Mouse (Mus musculus): Measurements from ENCODE around the gene Sema5a. TPM values are rescaled to one million over a fixed set of nuclear protein-coding genes. Genes with fewer than 3 reads are reported as not detected.
A peak's percentile ranks its signal among the peaks of the same experiment; 100 is the strongest.

The Sema5a gene
- polyA plus RNA-seq, 1 experiment from 2014 or later, result 24.9 TPM

- WGBS, result 76% methylated on average over 2 of the region's 2 CpGs
- ATAC-seq (ENCODE audit: insufficient number of reproducible peaks, insufficient read depth, low FRiP score, low read depth), result no peak
Observed at GRCm38 (mm10) chr15:32575212-32575611, 330.6 kb downstream of the Sema5a start.

GRCm38 (mm10) chr15:32579351-32579750, 334.7 kb downstream of the Sema5a start:
- no peaks in the 10 kb centered on the region for H3K4me1 ChIP-seq (ENCODE audit: control insufficient read depth, insufficient read depth, low read length)
- no peaks in the 10 kb centered on the region for H3K36me3 ChIP-seq (ENCODE audit: control insufficient read depth, insufficient read depth, low read length)
- no peak for ATAC-seq (ENCODE audit: insufficient number of reproducible peaks, insufficient read depth, low FRiP score, low read depth)
- whole genome bisulfite sequencing, result 74% methylated on average over 4 of the region's 4 CpGs
- no peak overlapping the region for H3K4me3 ChIP-seq (ENCODE audit: low read depth, low read length)
- no peaks in the 10 kb centered on the region for H3K27me3 ChIP-seq (ENCODE audit: control insufficient read depth, insufficient read depth, low read length)
- H3K9ac ChIP-seq (replicated peaks; ENCODE audit: low read depth, low read length), result no peak overlapping the region
- H3K27ac ChIP-seq (ENCODE audit: low read length), result peak overlapping the region; percentile 30; the same call in 1 of the 2 replicates
- H3K4me2 ChIP-seq (replicated peaks; ENCODE audit: low read depth, low read length), result no peak overlapping the region
- no peaks in the 10 kb centered on the region for H3K9me3 ChIP-seq (ENCODE audit: control insufficient read depth, low read depth, low read length)

More at GRCm38 (mm10) chr15:32575212-32575611, 330.6 kb downstream of the Sema5a start:
- Histone ChIP-seq H3K4me1 (ENCODE audit: control insufficient read depth, insufficient read depth, low read length) (no peaks in the 10 kb centered on the region), H3K27ac (ENCODE audit: low read length) (no peak overlapping the region), H3K9ac (replicated peaks; ENCODE audit: low read depth, low read length) (no peak overlapping the region), H3K4me3 (ENCODE audit: low read depth, low read length) (no peak overlapping the region), H3K9me3 (ENCODE audit: control insufficient read depth, low read depth, low read length) (no peaks in the 10 kb centered on the region), H3K27me3 (ENCODE audit: control insufficient read depth, insufficient read depth, low read length) (no peaks in the 10 kb centered on the region), H3K36me3 (ENCODE audit: control insufficient read depth, insufficient read depth, low read length) (no peaks in the 10 kb centered on the region), H3K4me2 (replicated peaks; ENCODE audit: low read depth, low read length) (no peak overlapping the region)

- Histone ChIP-seq H3K27ac (ENCODE audit: low read length) (no peak overlapping the region), H3K9ac (replicated peaks; ENCODE audit: low read depth, low read length) (no peak overlapping the region), H3K4me3 (ENCODE audit: low read depth, low read length) (no peak overlapping the region), H3K4me1 (ENCODE audit: control insufficient read depth, insufficient read depth, low read length) (no peaks in the 10 kb centered on the region), H3K27me3 (ENCODE audit: control insufficient read depth, insufficient read depth, low read length) (no peaks in the 10 kb centered on the region), H3K4me2 (replicated peaks; ENCODE audit: low read depth, low read length) (no peak overlapping the region), H3K9me3 (ENCODE audit: control insufficient read depth, low read depth, low read length) (no peaks in the 10 kb centered on the region), H3K36me3 (ENCODE audit: control insufficient read depth, insufficient read depth, low read length) (no peaks in the 10 kb centered on the region)
- ATAC-seq (ENCODE audit: insufficient number of reproducible peaks, insufficient read depth, low FRiP score, low read depth), result no peak
- 86% methylated on average over 1 of the region's 1 CpGs for WGBS
Observed at GRCm38 (mm10) chr15:32590641-32591040, 346.0 kb downstream of the Sema5a start.

GRCm38 (mm10) chr15:32593746-32594145, 349.1 kb downstream of the Sema5a start:
- Histone ChIP-seq H3K4me1 (ENCODE audit: control insufficient read depth, insufficient read depth, low read length) (no peaks in the 10 kb centered on the region), H3K27ac (ENCODE audit: low read length) (no peak overlapping the region), H3K9me3 (ENCODE audit: control insufficient read depth, low read depth, low read length) (no peaks in the 10 kb centered on the region), H3K4me2 (replicated peaks; ENCODE audit: low read depth, low read length) (no peak overlapping the region), H3K36me3 (ENCODE audit: control insufficient read depth, insufficient read depth, low read length) (no peaks in the 10 kb centered on the region), H3K27me3 (ENCODE audit: control insufficient read depth, insufficient read depth, low read length) (no peaks in the 10 kb centered on the region), H3K9ac (replicated peaks; ENCODE audit: low read depth, low read length) (no peak overlapping the region), H3K4me3 (ENCODE audit: low read depth, low read length) (no peak overlapping the region)
- 94% methylated on average over 5 of the region's 5 CpGs for WGBS
- ATAC-seq (ENCODE audit: insufficient number of reproducible peaks, insufficient read depth, low FRiP score, low read depth), result no peak

GRCm38 (mm10) chr15:32596574-32596973, 352.0 kb downstream of the Sema5a start:
- H3K4me3 ChIP-seq (ENCODE audit: low read depth, low read length), result no peak overlapping the region
- no peaks in the 10 kb centered on the region for H3K27me3 ChIP-seq (ENCODE audit: control insufficient read depth, insufficient read depth, low read length)
- H3K4me2 ChIP-seq (replicated peaks; ENCODE audit: low read depth, low read length), result no peak overlapping the region
- 90% methylated on average over 6 of the region's 6 CpGs for WGBS
- H3K4me1 ChIP-seq (ENCODE audit: control insufficient read depth, insufficient read depth, low read length), result no peaks in the 10 kb centered on the region
- H3K27ac ChIP-seq (ENCODE audit: low read length), result no peak overlapping the region
- no peaks in the 10 kb centered on the region for H3K9me3 ChIP-seq (ENCODE audit: control insufficient read depth, low read depth, low read length)
- H3K9ac ChIP-seq (replicated peaks; ENCODE audit: low read depth, low read length), result no peak overlapping the region
- H3K36me3 ChIP-seq (ENCODE audit: control insufficient read depth, insufficient read depth, low read length), result no peaks in the 10 kb centered on the region
- ATAC-seq (ENCODE audit: insufficient number of reproducible peaks, insufficient read depth, low FRiP score, low read depth), result no peak

GRCm38 (mm10) chr15:32597189-32597588, 352.6 kb downstream of the Sema5a start:
- H3K4me2 ChIP-seq (replicated peaks; ENCODE audit: low read depth, low read length), result no peak overlapping the region
- H3K36me3 ChIP-seq (ENCODE audit: control insufficient read depth, insufficient read depth, low read length), result no peaks in the 10 kb centered on the region
- no peak overlapping the region for H3K4me3 ChIP-seq (ENCODE audit: low read depth, low read length)
- H3K9ac ChIP-seq (replicated peaks; ENCODE audit: low read depth, low read length), result no peak overlapping the region
- no peaks in the 10 kb centered on the region for H3K27me3 ChIP-seq (ENCODE audit: control insufficient read depth, insufficient read depth, low read length)
- H3K4me1 ChIP-seq (ENCODE audit: control insufficient read depth, insufficient read depth, low read length), result no peaks in the 10 kb centered on the region
- WGBS, result 81% methylated on average over 3 of the region's 3 CpGs
- no peaks in the 10 kb centered on the region for H3K9me3 ChIP-seq (ENCODE audit: control insufficient read depth, low read depth, low read length)
- ATAC-seq (ENCODE audit: insufficient number of reproducible peaks, insufficient read depth, low FRiP score, low read depth), result no peak
- no peak overlapping the region for H3K27ac ChIP-seq (ENCODE audit: low read length)

GRCm38 (mm10) chr15:32607236-32607635, 362.6 kb downstream of the Sema5a start:
- H3K4me1 ChIP-seq (ENCODE audit: control insufficient read depth, insufficient read depth, low read length), result no peaks in the 10 kb centered on the region
- H3K36me3 ChIP-seq (ENCODE audit: control insufficient read depth, insufficient read depth, low read length), result no peaks in the 10 kb centered on the region
- no peak for ATAC-seq (ENCODE audit: insufficient number of reproducible peaks, insufficient read depth, low FRiP score, low read depth)
- H3K27ac ChIP-seq (ENCODE audit: low read length), result no peak overlapping the region
- no peaks in the 10 kb centered on the region for H3K27me3 ChIP-seq (ENCODE audit: control insufficient read depth, insufficient read depth, low read length)
- no peak overlapping the region for H3K9ac ChIP-seq (replicated peaks; ENCODE audit: low read depth, low read length)
- H3K4me3 ChIP-seq (ENCODE audit: low read depth, low read length), result no peak overlapping the region
- no peak overlapping the region for H3K4me2 ChIP-seq (replicated peaks; ENCODE audit: low read depth, low read length)
- H3K9me3 ChIP-seq (ENCODE audit: control insufficient read depth, low read depth, low read length), result no peaks in the 10 kb centered on the region
- 86% methylated on average over 3 of the region's 3 CpGs for whole genome bisulfite sequencing

- Histone ChIP-seq H3K4me2 (replicated peaks; ENCODE audit: low read depth, low read length) (no peak overlapping the region), H3K27ac (ENCODE audit: low read length) (no peak overlapping the region), H3K4me3 (ENCODE audit: low read depth, low read length) (no peak overlapping the region), H3K27me3 (ENCODE audit: control insufficient read depth, insufficient read depth, low read length) (no peaks in the 10 kb centered on the region), H3K9me3 (ENCODE audit: control insufficient read depth, low read depth, low read length) (no peaks in the 10 kb centered on the region), H3K36me3 (ENCODE audit: control insufficient read depth, insufficient read depth, low read length) (no peaks in the 10 kb centered on the region), H3K4me1 (ENCODE audit: control insufficient read depth, insufficient read depth, low read length) (no peaks in the 10 kb centered on the region), H3K9ac (replicated peaks; ENCODE audit: low read depth, low read length) (no peak overlapping the region)
- 62% methylated on average over 2 of the region's 2 CpGs for WGBS
- ATAC-seq (ENCODE audit: insufficient number of reproducible peaks, insufficient read depth, low FRiP score, low read depth), result no peak
Observed at GRCm38 (mm10) chr15:32610776-32611175, 366.2 kb downstream of the Sema5a start.

GRCm38 (mm10) chr15:32611201-32611600, 366.6 kb downstream of the Sema5a start:
- Histone ChIP-seq H3K4me3 (ENCODE audit: low read depth, low read length) (no peak overlapping the region), H3K27ac (ENCODE audit: low read length) (no peak overlapping the region), H3K4me2 (replicated peaks; ENCODE audit: low read depth, low read length) (no peak overlapping the region), H3K9ac (replicated peaks; ENCODE audit: low read depth, low read length) (no peak overlapping the region), H3K9me3 (ENCODE audit: control insufficient read depth, low read depth, low read length) (no peaks in the 10 kb centered on the region), H3K27me3 (ENCODE audit: control insufficient read depth, insufficient read depth, low read length) (no peaks in the 10 kb centered on the region), H3K4me1 (ENCODE audit: control insufficient read depth, insufficient read depth, low read length) (no peaks in the 10 kb centered on the region), H3K36me3 (ENCODE audit: control insufficient read depth, insufficient read depth, low read length) (no peaks in the 10 kb centered on the region)
- ATAC-seq (ENCODE audit: insufficient number of reproducible peaks, insufficient read depth, low FRiP score, low read depth), result no peak
- WGBS, result 78% methylated on average over 7 of the region's 7 CpGs
